Mouse (Mus musculus) cerebellum, adult 2 months (tissue): ENCODE data around the gene Adra2c.

Experiments
- CTCF ChIP-seq: fragments of 200-500 bp; IDR thresholded peaks from 2 replicates; pipeline ENCODE4 v1.5.1; 2011; ENCODE audit warnings: low read depth, mild to moderate bottlenecking, control low read depth, low read length, moderate library complexity, borderline replicate concordance; ENCODE audit not compliant: insufficient read depth
- POLR2A ChIP-seq: fragments of 200-500 bp; IDR thresholded peaks from 2 replicates; pipeline ENCODE4 v1.6.1; 2011; ENCODE audit warnings: low read length, control low read depth, borderline replicate concordance; ENCODE audit not compliant: insufficient read depth

GRCm38 (mm10) chr5:35304191-35304590, 26.1 kb downstream of the Adra2c start:
- no peak for TF ChIP-seq CTCF
- no peak for TF ChIP-seq POLR2A
